Mouse (Mus musculus) hindbrain, embryonic 12.5 days (tissue): ENCODE measurements around the gene Syndig1. TPM values are rescaled to one million over a fixed set of nuclear protein-coding genes. Genes with fewer than 3 reads are reported as not detected.

Experiments used
- ATAC-seq: fragments of 200-750 bp; cut with Nextera tagmentation; 2 replicates; pipeline ENCODE4 v1.8.0; 2017; ENCODE audit warnings: moderate TSS enrichment; ENCODE audit not compliant: low FRiP score
- H3K27ac ChIP-seq: fragments of 300-500 bp; sonication (generic); 2 replicates; pipeline ENCODE4 v1.5.1; 2016; ENCODE audit warnings: mild to moderate bottlenecking
- H3K27me3 ChIP-seq: fragments of 300-500 bp; sonication (generic); 2 replicates; pipeline ENCODE4 v1.6.1; 2016; ENCODE audit warnings: mild to moderate bottlenecking
- H3K36me3 ChIP-seq: fragments of 300-500 bp; sonication (generic); 2 replicates; pipeline ENCODE4 v1.6.1; 2016; ENCODE audit warnings: mild to moderate bottlenecking
- H3K4me1 ChIP-seq: fragments of 300-500 bp; sonication (generic); 2 replicates; pipeline ENCODE4 v1.6.1; 2016
- H3K4me2 ChIP-seq: fragments of 300-500 bp; sonication (generic); replicated peaks from 2 replicates; pipeline ENCODE4 v1.6.1; 2016; ENCODE audit warnings: mild to moderate bottlenecking
- H3K4me3 ChIP-seq: fragments of 300-500 bp; sonication (generic); 2 replicates; pipeline ENCODE4 v1.5.1; 2016; ENCODE audit warnings: mild to moderate bottlenecking
- H3K9ac ChIP-seq: fragments of 300-500 bp; sonication (generic); 2 replicates; pipeline ENCODE4 v1.6.1; 2016; ENCODE audit warnings: mild to moderate bottlenecking, moderate library complexity
- H3K9me3 ChIP-seq: fragments of 300-500 bp; sonication (generic); replicated peaks from 2 replicates; pipeline ENCODE4 v1.6.1; 2016; ENCODE audit warnings: mild to moderate bottlenecking
- WGBS: fragments of 180-500 bp; shearing (Covaris S2); methylation state at CpG from one replicate; pipeline ENCODE4 v1.1.7; 2016; 5-methylcytosine and 5-hydroxymethylcytosine counted together
- polyA plus RNA-seq: library from polyadenylated mRNA; unstranded; fragments of >200 nt; fragmentation: Nextera tagmentation; extraction: Ambion mirVana; gene quantifications from 2 replicates; pipeline ENCODE4 v1.2.1, GENCODE M21; 2016

The Syndig1 gene
- polyA plus RNA-seq, 1 experiment from 2014 or later = 13.4 TPM

- WGBS = 93% methylated on average over 2 of the region's 2 CpGs
- H3K4me3 ChIP-seq = no peak overlapping the region
- H3K27ac ChIP-seq = no peak overlapping the region
These were observed 67.3 kb downstream of the Syndig1 start for GRCm38 (mm10) chr2:149896337-149896736.

GRCm38 (mm10) chr2:149899615-149900014, 70.6 kb downstream of the Syndig1 start:
- Histone ChIP-seq H3K27me3 (no peaks in the 10 kb centered on the region), H3K4me1 (no peaks in the 10 kb centered on the region), H3K9me3 (no peaks in the 10 kb centered on the region), H3K4me2 (no peak overlapping the region), H3K27ac (no peak overlapping the region), H3K9ac (no peak overlapping the region), H3K36me3 (no peaks in the 10 kb centered on the region), H3K4me3 (no peak overlapping the region)
- no peak for ATAC-seq
- WGBS = 89% methylated on average over 9 of the region's 9 CpGs

More at GRCm38 (mm10) chr2:149896337-149896736, 67.3 kb downstream of the Syndig1 start:
- Histone ChIP-seq H3K4me1 (peaks cover 7% of the 10 kb centered on the region; the same call in 1 of the 2 replicates), H3K27me3 (no peaks in the 10 kb centered on the region), H3K36me3 (no peaks in the 10 kb centered on the region), H3K4me2 (no peak overlapping the region), H3K9ac (no peak overlapping the region), H3K9me3 (no peaks in the 10 kb centered on the region)
- ATAC-seq = no peak

- no peak for ATAC-seq
- Histone ChIP-seq H3K4me1 (no peaks in the 10 kb centered on the region), H3K27ac (no peak overlapping the region), H3K27me3 (no peaks in the 10 kb centered on the region), H3K9ac (no peak overlapping the region), H3K36me3 (no peaks in the 10 kb centered on the region), H3K4me3 (no peak overlapping the region), H3K9me3 (no peaks in the 10 kb centered on the region), H3K4me2 (no peak overlapping the region)
- WGBS = 79% methylated on average over 1 of the region's 1 CpGs
These were observed 71.6 kb downstream of the Syndig1 start for GRCm38 (mm10) chr2:149900606-149901005.

GRCm38 (mm10) chr2:149904405-149904804, 75.4 kb downstream of the Syndig1 start:
- Histone ChIP-seq H3K27me3 (no peaks in the 10 kb centered on the region), H3K9ac (no peak overlapping the region), H3K9me3 (no peaks in the 10 kb centered on the region), H3K4me3 (no peak overlapping the region), H3K4me2 (no peak overlapping the region), H3K27ac (no peak overlapping the region), H3K4me1 (no peaks in the 10 kb centered on the region), H3K36me3 (no peaks in the 10 kb centered on the region)
- WGBS = 81% methylated on average over 1 of the region's 1 CpGs
- ATAC-seq = no peak

GRCm38 (mm10) chr2:149906694-149907093, 77.7 kb downstream of the Syndig1 start:
- no peaks in the 10 kb centered on the region for H3K4me1 ChIP-seq
- no peak overlapping the region for H3K4me2 ChIP-seq
- no peak overlapping the region for H3K27ac ChIP-seq
- no peak for ATAC-seq
- 88% methylated on average over 3 of the region's 3 CpGs for WGBS
- no peaks in the 10 kb centered on the region for H3K9me3 ChIP-seq
- no peak overlapping the region for H3K4me3 ChIP-seq
- no peak overlapping the region for H3K9ac ChIP-seq
- H3K27me3 ChIP-seq = no peaks in the 10 kb centered on the region
- H3K36me3 ChIP-seq = no peaks in the 10 kb centered on the region

GRCm38 (mm10) chr2:149917162-149917561, 88.2 kb downstream of the Syndig1 start:
- H3K4me2 ChIP-seq = no peak overlapping the region
- WGBS = 95% methylated on average over 3 of the region's 3 CpGs
- H3K27ac ChIP-seq = no peak overlapping the region
- ATAC-seq = no peak
- no peak overlapping the region for H3K9ac ChIP-seq
- no peaks in the 10 kb centered on the region for H3K4me1 ChIP-seq
- no peaks in the 10 kb centered on the region for H3K36me3 ChIP-seq
- no peak overlapping the region for H3K4me3 ChIP-seq
- H3K27me3 ChIP-seq = no peaks in the 10 kb centered on the region
- no peaks in the 10 kb centered on the region for H3K9me3 ChIP-seq

GRCm38 (mm10) chr2:149923561-149923960, 94.5 kb downstream of the Syndig1 start:
- no peak overlapping the region for H3K4me3 ChIP-seq
- no peaks in the 10 kb centered on the region for H3K27me3 ChIP-seq
- 69% methylated on average over 2 of the region's 2 CpGs for WGBS
- ATAC-seq = no peak
- no peaks in the 10 kb centered on the region for H3K9me3 ChIP-seq
- no peak overlapping the region for H3K9ac ChIP-seq
- H3K4me1 ChIP-seq = no peaks in the 10 kb centered on the region
- H3K27ac ChIP-seq = no peak overlapping the region
- no peak overlapping the region for H3K4me2 ChIP-seq
- no peaks in the 10 kb centered on the region for H3K36me3 ChIP-seq

GRCm38 (mm10) chr2:149925911-149926310, 96.9 kb downstream of the Syndig1 start:
- 0 out of 2 replicates have a peak, but pooled peaks cover 3% of the 10 kb centered on the region for H3K4me1 ChIP-seq
- no peaks in the 10 kb centered on the region for H3K9me3 ChIP-seq
- no peaks in the 10 kb centered on the region for H3K27me3 ChIP-seq
- no peak overlapping the region for H3K4me3 ChIP-seq
- ATAC-seq = no peak
- WGBS = 88% methylated on average over 2 of the region's 2 CpGs
- no peak overlapping the region for H3K9ac ChIP-seq
- no peak overlapping the region for H3K4me2 ChIP-seq
- H3K27ac ChIP-seq = no peak overlapping the region
- H3K36me3 ChIP-seq = no peaks in the 10 kb centered on the region

- H3K27ac ChIP-seq = no peak overlapping the region
- H3K4me2 ChIP-seq = no peak overlapping the region
- H3K4me3 ChIP-seq = no peak overlapping the region
- H3K36me3 ChIP-seq = no peaks in the 10 kb centered on the region
- H3K4me1 ChIP-seq = 0 out of 2 replicates have a peak, but pooled peaks cover 3% of the 10 kb centered on the region
- H3K9me3 ChIP-seq = no peaks in the 10 kb centered on the region
- H3K9ac ChIP-seq = no peak overlapping the region
- ATAC-seq = no peak
- H3K27me3 ChIP-seq = no peaks in the 10 kb centered on the region
These were observed 98.0 kb downstream of the Syndig1 start for GRCm38 (mm10) chr2:149927001-149927400.

GRCm38 (mm10) chr2:149927481-149927880, 98.5 kb downstream of the Syndig1 start:
- 81% methylated on average over 3 of the region's 3 CpGs for WGBS

GRCm38 (mm10) chr2:149929986-149930385, 101.0 kb downstream of the Syndig1 start:
- Histone ChIP-seq H3K4me1 (peaks cover 10% of the 10 kb centered on the region; the same call in 1 of the 2 replicates), H3K9me3 (no peaks in the 10 kb centered on the region), H3K27ac (no peak overlapping the region), H3K27me3 (no peaks in the 10 kb centered on the region), H3K4me2 (no peak overlapping the region), H3K9ac (no peak overlapping the region), H3K4me3 (no peak overlapping the region), H3K36me3 (no peaks in the 10 kb centered on the region)
- WGBS = 83% methylated on average over 5 of the region's 5 CpGs
- ATAC-seq = no peak

More at GRCm38 (mm10) chr2:149927481-149927880, 98.5 kb downstream of the Syndig1 start:
- no peak for ATAC-seq
- Histone ChIP-seq H3K27ac (no peak overlapping the region), H3K27me3 (no peaks in the 10 kb centered on the region), H3K36me3 (no peaks in the 10 kb centered on the region), H3K9me3 (no peaks in the 10 kb centered on the region), H3K4me3 (no peak overlapping the region), H3K4me2 (no peak overlapping the region), H3K9ac (no peak overlapping the region), H3K4me1 (0 out of 2 replicates have a peak, but pooled peaks cover 3% of the 10 kb centered on the region)

- no peaks in the 10 kb centered on the region for H3K36me3 ChIP-seq
These were observed 102.1 kb downstream of the Syndig1 start for GRCm38 (mm10) chr2:149931111-149931510.

GRCm38 (mm10) chr2:149932095-149932494, 103.1 kb downstream of the Syndig1 start:
- no peaks in the 10 kb centered on the region for H3K9me3 ChIP-seq
- H3K9ac ChIP-seq = no peak overlapping the region
- H3K27me3 ChIP-seq = no peaks in the 10 kb centered on the region
- no peak overlapping the region for H3K4me3 ChIP-seq
- H3K36me3 ChIP-seq = no peaks in the 10 kb centered on the region
- ATAC-seq = no peak
- H3K4me2 ChIP-seq = no peak overlapping the region
- H3K4me1 ChIP-seq = peaks cover 10% of the 10 kb centered on the region; the same call in 1 of the 2 replicates
- H3K27ac ChIP-seq = no peak overlapping the region

More at GRCm38 (mm10) chr2:149931111-149931510, 102.1 kb downstream of the Syndig1 start:
- Histone ChIP-seq H3K9me3 (no peaks in the 10 kb centered on the region), H3K9ac (no peak overlapping the region), H3K27ac (no peak overlapping the region), H3K4me2 (no peak overlapping the region), H3K4me1 (peaks cover 10% of the 10 kb centered on the region; the same call in 1 of the 2 replicates), H3K27me3 (no peaks in the 10 kb centered on the region), H3K4me3 (no peak overlapping the region)
- 69% methylated on average over 2 of the region's 2 CpGs for WGBS
- no peak for ATAC-seq
